Mouse (Mus musculus): Measurements from ENCODE around the gene Sertad4. TPM values are rescaled to one million over a fixed set of nuclear protein-coding genes. Genes with fewer than 3 reads are reported as not detected.

Sertad4 gene
- total and polyA plus RNA-seq, 3 experiments, result 3.3 to 4.1 (median 3.9) TPM

- H3K4me1 ChIP-seq (ENCODE audit: control insufficient read depth, insufficient read depth, low read length), result peaks cover 8% of the 10 kb centered on the region
- H3K4me3 ChIP-seq, result no peak overlapping the region
- no peaks in the 10 kb centered on the region for H3K36me3 ChIP-seq (ENCODE audit: control insufficient read depth, insufficient read depth, low read length)
- peak in 1 of 2 experiments; percentile 16 for DNase-seq
- peak overlapping the region; percentile 23; the same call in 1 of the 2 replicates for H3K27ac ChIP-seq
- no peak overlapping the region for H3K9ac ChIP-seq (ENCODE audit: low read depth, low read length)
- TF ChIP-seq EP300 (IDR thresholded peaks at IDR 0.05; ENCODE audit: insufficient read depth, low read depth, low read length), result no peak
- TF ChIP-seq POLR2A (IDR thresholded peaks at IDR 0.05; ENCODE audit: insufficient read depth, low read depth, low read length), result no peak
- no peak for TF ChIP-seq CTCF (IDR thresholded peaks at IDR 0.05)
- intact Hi-C loops (cut with DNase I), result no loop called here
- H3K27me3 ChIP-seq (ENCODE audit: control insufficient read depth, insufficient read depth, low read length), result no peaks in the 10 kb centered on the region
- no peaks in the 10 kb centered on the region for H3K79me2 ChIP-seq (replicated peaks; ENCODE audit: control insufficient read depth, insufficient read depth, low read length)
- WGBS, result 74% methylated on average over 10 of the region's 10 CpGs
These were observed 56.2 kb downstream of the Sertad4 start for GRCm38 (mm10) chr1:192799165-192799991.

- Histone ChIP-seq H3K27ac (peak overlapping the region; percentile 24), H3K79me2 (replicated peaks; ENCODE audit: control insufficient read depth, insufficient read depth, low read length) (no peaks in the 10 kb centered on the region), H3K4me3 (no peak overlapping the region), H3K4me1 (ENCODE audit: control insufficient read depth, insufficient read depth, low read length) (peaks cover 8% of the 10 kb centered on the region), H3K36me3 (ENCODE audit: control insufficient read depth, insufficient read depth, low read length) (no peaks in the 10 kb centered on the region), H3K27me3 (ENCODE audit: control insufficient read depth, insufficient read depth, low read length) (no peaks in the 10 kb centered on the region), H3K9ac (ENCODE audit: low read depth, low read length) (no peak overlapping the region)
- TF ChIP-seq POLR2A (IDR thresholded peaks at IDR 0.05; ENCODE audit: insufficient read depth, low read depth, low read length), result no peak
- no peak for TF ChIP-seq EP300 (IDR thresholded peaks at IDR 0.05; ENCODE audit: insufficient read depth, low read depth, low read length)
- no peak for TF ChIP-seq CTCF (IDR thresholded peaks at IDR 0.05)
- DNase-seq, result peak; percentile 56 to 77
- intact Hi-C loops (cut with DNase I), result no loop called here
- WGBS, result 44% methylated on average over 16 of the region's 16 CpGs
These were observed 57.1 kb downstream of the Sertad4 start for GRCm38 (mm10) chr1:192798212-192799164.

GRCm38 (mm10) chr1:192797011-192797274, 58.6 kb downstream of the Sertad4 start:
- WGBS, result 78% methylated on average over 3 of the region's 3 CpGs
- no peak for DNase-seq
- H3K27me3 ChIP-seq (ENCODE audit: control insufficient read depth, insufficient read depth, low read length), result no peaks in the 10 kb centered on the region
- H3K4me3 ChIP-seq, result no peak overlapping the region
- H3K4me1 ChIP-seq (ENCODE audit: control insufficient read depth, insufficient read depth, low read length), result peaks cover 8% of the 10 kb centered on the region
- TF ChIP-seq POLR2A (IDR thresholded peaks at IDR 0.05; ENCODE audit: insufficient read depth, low read depth, low read length) (no peak), EP300 (IDR thresholded peaks at IDR 0.05; ENCODE audit: insufficient read depth, low read depth, low read length) (no peak), CTCF (IDR thresholded peaks at IDR 0.05) (no peak)
- H3K27ac ChIP-seq, result no peak overlapping the region
- no peaks in the 10 kb centered on the region for H3K79me2 ChIP-seq (replicated peaks; ENCODE audit: control insufficient read depth, insufficient read depth, low read length)
- no peak overlapping the region for H3K9ac ChIP-seq (ENCODE audit: low read depth, low read length)
- no peaks in the 10 kb centered on the region for H3K36me3 ChIP-seq (ENCODE audit: control insufficient read depth, insufficient read depth, low read length)
- intact Hi-C loops (cut with DNase I), result no loop called here

GRCm38 (mm10) chr1:192796201-192797010, 59.1 kb downstream of the Sertad4 start:
- H3K27ac ChIP-seq, result no peak overlapping the region
- intact Hi-C loops (cut with DNase I), result no loop called here

GRCm38 (mm10) chr1:192794957-192795745, 60.4 kb downstream of the Sertad4 start:
- peak; percentile 27 for TF ChIP-seq CTCF (IDR thresholded peaks at IDR 0.05)
- TF ChIP-seq POLR2A (IDR thresholded peaks at IDR 0.05; ENCODE audit: insufficient read depth, low read depth, low read length), result no peak
- no peak for TF ChIP-seq EP300 (IDR thresholded peaks at IDR 0.05; ENCODE audit: insufficient read depth, low read depth, low read length)
- no peak for DNase-seq
- 62% methylated on average over 9 of the region's 9 CpGs for WGBS
- intact Hi-C loops (cut with DNase I), result no loop called here
- Histone ChIP-seq H3K27me3 (ENCODE audit: control insufficient read depth, insufficient read depth, low read length) (no peaks in the 10 kb centered on the region), H3K9ac (ENCODE audit: low read depth, low read length) (no peak overlapping the region), H3K4me1 (ENCODE audit: control insufficient read depth, insufficient read depth, low read length) (peaks cover 9% of the 10 kb centered on the region), H3K4me3 (no peak overlapping the region), H3K36me3 (ENCODE audit: control insufficient read depth, insufficient read depth, low read length) (no peaks in the 10 kb centered on the region), H3K27ac (no peak overlapping the region), H3K79me2 (replicated peaks; ENCODE audit: control insufficient read depth, insufficient read depth, low read length) (no peaks in the 10 kb centered on the region)

More at GRCm38 (mm10) chr1:192796201-192797010, 59.1 kb downstream of the Sertad4 start:
- Histone ChIP-seq H3K4me3 (no peak overlapping the region), H3K9ac (ENCODE audit: low read depth, low read length) (no peak overlapping the region), H3K4me1 (ENCODE audit: control insufficient read depth, insufficient read depth, low read length) (peaks cover 9% of the 10 kb centered on the region), H3K36me3 (ENCODE audit: control insufficient read depth, insufficient read depth, low read length) (no peaks in the 10 kb centered on the region), H3K79me2 (replicated peaks; ENCODE audit: control insufficient read depth, insufficient read depth, low read length) (no peaks in the 10 kb centered on the region), H3K27me3 (ENCODE audit: control insufficient read depth, insufficient read depth, low read length) (no peaks in the 10 kb centered on the region)
- 16% methylated on average over 14 of the region's 21 CpGs for WGBS
- no peak for TF ChIP-seq EP300 (IDR thresholded peaks at IDR 0.05; ENCODE audit: insufficient read depth, low read depth, low read length)
- TF ChIP-seq CTCF (IDR thresholded peaks at IDR 0.05), result no peak
- TF ChIP-seq POLR2A (IDR thresholded peaks at IDR 0.05; ENCODE audit: insufficient read depth, low read depth, low read length), result no peak
- DNase-seq, result no peak

Other genes with a start within 250 kb of the Sertad4 start
- gene Hhat, start 84.5 kb downstream of the Sertad4 start, total RNA-seq (2021), result 1 to 10 TPM; 1.6 to 2.1 TPM
- gene Hhat, start 84.5 kb downstream of the Sertad4 start, polyA plus RNA-seq (2012; rRNA removed), result 2.8 and 3.5 TPM in 2 replicates
- under 1 TPM; 0.34 to 0.41 TPM for gene Syt14, start 180.0 kb upstream of the Sertad4 start, total RNA-seq (2021)
- gene Syt14, start 180.0 kb upstream of the Sertad4 start, polyA plus RNA-seq (2012; rRNA removed), result 0.02 TPM in 1 of 2 replicates, not detected in the other

Measured in heart, adult 2 months (tissue).